Mouse (Mus musculus) myocyte (in vitro differentiated cells): ENCODE data around the gene Nfia. TPM values are rescaled to one million over a fixed set of nuclear protein-coding genes. Genes with fewer than 3 reads are reported as not detected.

Experiments used
- H3K27me3 ChIP-seq: one replicate; pipeline ENCODE4 v1.6.1; 2011; ENCODE audit not compliant: control insufficient read depth, insufficient read depth, insufficient read length
- H3K36me3 ChIP-seq: one replicate; pipeline ENCODE4 v1.6.1; 2011; ENCODE audit not compliant: control insufficient read depth, insufficient read depth
- H3K4me2 ChIP-seq: one replicate; pipeline ENCODE4 v1.6.1; 2011; ENCODE audit warnings: low read depth, control low read depth
- H3K4me3 ChIP-seq: one replicate; pipeline ENCODE4 v1.5.1; 2011; ENCODE audit warnings: mild to moderate bottlenecking, control low read depth, moderate library complexity
- H3K79me2 ChIP-seq: one replicate; pipeline ENCODE4 v1.6.1; 2011; ENCODE audit not compliant: control insufficient read depth, insufficient read depth
- H3ac ChIP-seq: one replicate; pipeline ENCODE4 v1.6.1; 2011; ENCODE audit not compliant: control insufficient read depth, insufficient read length
- CEBPB ChIP-seq: IDR thresholded peaks from 2 replicates; pipeline ENCODE4 v1.6.1; 2011; ENCODE audit warnings: mild to moderate bottlenecking, moderate library complexity; ENCODE audit not compliant: poor library complexity, insufficient read depth, severe bottlenecking
- E2F4 ChIP-seq: IDR thresholded peaks from one replicate; pipeline ENCODE4 v1.6.1; 2011; ENCODE audit warnings: mild to moderate bottlenecking, control low read depth, moderate library complexity; ENCODE audit not compliant: insufficient read depth
- MAX ChIP-seq: IDR thresholded peaks from one replicate; pipeline ENCODE4 v1.6.1; 2011; ENCODE audit warnings: low read depth, mild to moderate bottlenecking, control low read depth
- MYOD1 ChIP-seq, 3 experiments: IDR thresholded peaks; one replicate each; pipeline ENCODE4 v1.6.1; 2011; ENCODE audit warnings: control low read depth in 2 of 3, low read depth in 2 of 3, mild to moderate bottlenecking in 2 of 3, moderate library complexity in 1 of 3; ENCODE audit not compliant: insufficient read length in 2 of 3, control insufficient read depth in 1 of 3
- MYOG ChIP-seq, 3 experiments: IDR thresholded peaks; one replicate each; pipeline ENCODE4 v1.6.1; 2011; ENCODE audit warnings: control low read depth in 2 of 3, low read depth in 2 of 3, mild to moderate bottlenecking in 2 of 3; ENCODE audit not compliant: insufficient read length in 2 of 3, control insufficient read depth in 1 of 3, insufficient read depth in 1 of 3
- POLR2A ChIP-seq: IDR thresholded peaks from one replicate; pipeline ENCODE4 v1.6.1; 2011; ENCODE audit warnings: low read depth, mild to moderate bottlenecking, control low read depth, moderate library complexity; ENCODE audit not compliant: insufficient read length
- POLR2AphosphoS2 ChIP-seq: IDR thresholded peaks from one replicate; pipeline ENCODE4 v1.6.1; 2011; ENCODE audit warnings: low read depth, control low read depth; ENCODE audit not compliant: insufficient read length
- REST ChIP-seq: IDR thresholded peaks from one replicate; pipeline ENCODE4 v1.6.1; 2011; ENCODE audit warnings: mild to moderate bottlenecking, control low read depth, moderate library complexity; ENCODE audit not compliant: insufficient read depth, insufficient read length
- SRF ChIP-seq: IDR thresholded peaks from one replicate; pipeline ENCODE4 v1.6.1; 2011; ENCODE audit warnings: low read depth; ENCODE audit not compliant: control insufficient read depth, insufficient read length
- TCF12 ChIP-seq: IDR thresholded peaks from one replicate; pipeline ENCODE4 v1.6.1; 2011; ENCODE audit warnings: mild to moderate bottlenecking, control low read depth; ENCODE audit not compliant: poor library complexity, insufficient read depth, severe bottlenecking
- TCF3 ChIP-seq: IDR thresholded peaks from one replicate; pipeline ENCODE4 v1.6.1; 2011; ENCODE audit warnings: low read depth, control low read depth; ENCODE audit not compliant: insufficient read length
- USF1 ChIP-seq: IDR thresholded peaks from one replicate; pipeline ENCODE4 v1.6.1; 2011; ENCODE audit warnings: low read depth, mild to moderate bottlenecking, control low read depth, moderate library complexity
- polyA plus RNA-seq: library from polyadenylated mRNA; unstranded; fragments of >200 nt; fragmentation: generic; extraction: Trizol; gene quantifications from one replicate; pipeline ENCODE4 v1.2.1, GENCODE M21; 2012; ENCODE audit warnings: missing spikeins

The Nfia gene
- polyA plus RNA-seq, 1 experiment = 0.25 TPM

DNA sequence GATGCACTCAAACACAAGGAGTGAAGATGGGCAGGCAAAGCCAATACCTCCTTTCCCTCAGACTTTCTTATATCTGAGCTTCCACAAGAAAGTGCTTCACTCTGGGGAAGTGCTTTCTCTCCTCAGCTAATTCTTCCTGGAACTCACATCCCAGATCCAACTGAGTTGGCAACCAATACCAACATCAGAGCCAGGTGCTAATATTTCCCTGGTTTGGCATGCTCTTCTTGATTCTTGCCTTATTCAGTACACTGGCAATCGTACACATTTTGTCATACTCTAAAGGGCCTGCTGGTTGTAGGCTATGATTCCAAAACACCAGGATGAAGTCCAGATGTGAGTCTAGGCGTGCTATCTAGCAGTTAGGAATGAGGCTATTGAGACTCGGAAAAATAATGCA, 385.4 kb downstream of the Nfia start:
- no peak for TF ChIP-seq TCF12
- TF ChIP-seq SRF = no peak
- TF ChIP-seq MYOG (IDR thresholded peaks at IDR 0.05; ENCODE audit: control insufficient read depth in 1 of 3, insufficient read depth in 1 of 3, insufficient read length in 2 of 3, low read depth in 2 of 3) = no peak
- no peak for TF ChIP-seq CEBPB
- TF ChIP-seq TCF3 = no peak
- no peak for TF ChIP-seq REST
- no peak for TF ChIP-seq MYOD1 (IDR thresholded peaks at IDR 0.05; ENCODE audit: control insufficient read depth in 1 of 3, insufficient read length in 2 of 3, low read depth in 2 of 3)
- no peak for TF ChIP-seq MAX
- no peak for TF ChIP-seq E2F4
- TF ChIP-seq POLR2A = no peak
- no peak for TF ChIP-seq USF1
- no peak for TF ChIP-seq POLR2AphosphoS2
- H3K79me2 ChIP-seq = no peaks in the 10 kb centered on the region
- H3K4me2 ChIP-seq = no peak overlapping the region

GRCm38 (mm10) chr4:98166379-98166778, 393.8 kb downstream of the Nfia start:
- Histone ChIP-seq H3K36me3 (no peaks in the 10 kb centered on the region), H3K4me2 (no peak overlapping the region), H3K27me3 (no peaks in the 10 kb centered on the region), H3K4me3 (no peak overlapping the region), H3ac (no peak overlapping the region), H3K79me2 (no peaks in the 10 kb centered on the region)
- TF ChIP-seq USF1 (no peak), MYOG (IDR thresholded peaks at IDR 0.05; ENCODE audit: control insufficient read depth in 1 of 3, insufficient read depth in 1 of 3, insufficient read length in 2 of 3, low read depth in 2 of 3) (no peak), TCF12 (no peak), POLR2AphosphoS2 (no peak), TCF3 (no peak), CEBPB (no peak), MAX (no peak), MYOD1 (IDR thresholded peaks at IDR 0.05; ENCODE audit: control insufficient read depth in 1 of 3, insufficient read length in 2 of 3, low read depth in 2 of 3) (no peak), E2F4 (no peak), POLR2A (no peak), SRF (no peak), REST (no peak)

More for the DNA sequence above, 385.4 kb downstream of the Nfia start:
- H3K27me3 ChIP-seq = no peaks in the 10 kb centered on the region
- H3K4me3 ChIP-seq = no peak overlapping the region
- H3ac ChIP-seq = no peak overlapping the region
- H3K36me3 ChIP-seq = no peaks in the 10 kb centered on the region

Other genes starting within 250 kb of the Nfia start
- not detected for gene E130114P18Rik, start 5.3 kb downstream of the Nfia start, polyA plus RNA-seq